Mouse (Mus musculus): ENCODE results near the gene Fbxo34. TPM values are rescaled to one million over a fixed set of nuclear protein-coding genes. Genes with fewer than 3 reads are reported as not detected.

Gene Fbxo34
- polyA plus RNA-seq, 1 experiment from 2014 or later, result 24.4 TPM

GRCm38 (mm10) chr14:47474571-47475254 lies 24.5 kb downstream of the Fbxo34 start:
- Histone ChIP-seq H3K4me1 (peaks cover 4% of the 10 kb centered on the region; the same call in 1 of the 2 replicates), H3K4me3 (no peak overlapping the region), H3K4me2 (replicated peaks) (no peak overlapping the region), H3K27ac (no peak overlapping the region), H3K36me3 (no peaks in the 10 kb centered on the region), H3K9ac (no peak overlapping the region), H3K9me3 (no peaks in the 10 kb centered on the region), H3K27me3 (replicated peaks) (no peaks in the 10 kb centered on the region)
- 89% methylated on average over 8 of the region's 8 CpGs for WGBS
- ATAC-seq (ENCODE audit: low FRiP score, low read depth), result no peak

- ATAC-seq (ENCODE audit: low FRiP score, low read depth), result no peak
- H3K4me1 ChIP-seq, result peaks cover 4% of the 10 kb centered on the region; the same call in 1 of the 2 replicates
- no peak overlapping the region for H3K4me2 ChIP-seq (replicated peaks)
- H3K36me3 ChIP-seq, result no peaks in the 10 kb centered on the region
- no peak overlapping the region for H3K9ac ChIP-seq
- no peaks in the 10 kb centered on the region for H3K27me3 ChIP-seq (replicated peaks)
- H3K4me3 ChIP-seq, result no peak overlapping the region
- H3K9me3 ChIP-seq, result no peaks in the 10 kb centered on the region
- no peak overlapping the region for H3K27ac ChIP-seq
- 90% methylated on average over 4 of the region's 4 CpGs for WGBS
These were observed 26.0 kb downstream of the Fbxo34 start for GRCm38 (mm10) chr14:47476266-47476665.

- Histone ChIP-seq H3K4me1 (peaks cover 4% of the 10 kb centered on the region; the same call in 1 of the 2 replicates), H3K4me2 (replicated peaks) (no peak overlapping the region), H3K9me3 (no peaks in the 10 kb centered on the region), H3K27ac (no peak overlapping the region), H3K36me3 (no peaks in the 10 kb centered on the region), H3K4me3 (no peak overlapping the region), H3K27me3 (replicated peaks) (no peaks in the 10 kb centered on the region), H3K9ac (no peak overlapping the region)
- ATAC-seq (ENCODE audit: low FRiP score, low read depth), result no peak
- WGBS, result 91% methylated on average over 2 of the region's 2 CpGs
These were observed 27.5 kb downstream of the Fbxo34 start for GRCm38 (mm10) chr14:47477711-47478110.

GRCm38 (mm10) chr14:47482200-47482599 lies 32.0 kb downstream of the Fbxo34 start:
- H3K4me1 ChIP-seq, result no peaks in the 10 kb centered on the region
- WGBS, result 91% methylated on average over 6 of the region's 6 CpGs
- no peaks in the 10 kb centered on the region for H3K9me3 ChIP-seq
- ATAC-seq (ENCODE audit: low FRiP score, low read depth), result no peak
- no peaks in the 10 kb centered on the region for H3K27me3 ChIP-seq (replicated peaks)
- no peak overlapping the region for H3K9ac ChIP-seq
- H3K4me3 ChIP-seq, result no peak overlapping the region
- no peak overlapping the region for H3K4me2 ChIP-seq (replicated peaks)
- H3K27ac ChIP-seq, result no peak overlapping the region
- H3K36me3 ChIP-seq, result no peaks in the 10 kb centered on the region

DNA sequence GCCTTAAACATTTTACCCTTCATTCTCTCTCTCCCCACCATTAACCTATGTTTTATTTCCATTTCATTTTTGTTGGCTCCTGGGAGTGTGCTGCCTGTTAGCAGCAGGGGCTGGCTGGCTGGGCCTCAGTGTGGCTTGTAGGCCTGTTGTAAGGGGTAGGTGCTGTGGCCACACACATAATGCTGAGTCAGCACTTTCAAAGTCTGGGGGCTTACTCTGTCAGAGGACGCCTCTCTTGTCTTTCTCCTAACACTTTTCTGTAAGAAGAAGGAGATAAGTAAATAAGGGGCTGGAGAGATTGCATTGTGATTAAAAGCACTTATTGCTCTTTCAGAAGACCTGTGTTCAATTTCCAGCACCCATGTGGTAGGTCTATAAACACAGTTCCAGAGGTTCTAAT lies 32.9 kb downstream of the Fbxo34 start:
- no peaks in the 10 kb centered on the region for H3K27me3 ChIP-seq (replicated peaks)
- no peaks in the 10 kb centered on the region for H3K4me1 ChIP-seq
- H3K4me2 ChIP-seq (replicated peaks), result no peak overlapping the region
- no peak overlapping the region for H3K4me3 ChIP-seq
- ATAC-seq (ENCODE audit: low FRiP score, low read depth), result no peak
- no peaks in the 10 kb centered on the region for H3K36me3 ChIP-seq
- H3K27ac ChIP-seq, result no peak overlapping the region
- H3K9me3 ChIP-seq, result no peaks in the 10 kb centered on the region
- 79% methylated on average over 1 of the region's 1 CpGs for WGBS
- H3K9ac ChIP-seq, result no peak overlapping the region

DNA sequence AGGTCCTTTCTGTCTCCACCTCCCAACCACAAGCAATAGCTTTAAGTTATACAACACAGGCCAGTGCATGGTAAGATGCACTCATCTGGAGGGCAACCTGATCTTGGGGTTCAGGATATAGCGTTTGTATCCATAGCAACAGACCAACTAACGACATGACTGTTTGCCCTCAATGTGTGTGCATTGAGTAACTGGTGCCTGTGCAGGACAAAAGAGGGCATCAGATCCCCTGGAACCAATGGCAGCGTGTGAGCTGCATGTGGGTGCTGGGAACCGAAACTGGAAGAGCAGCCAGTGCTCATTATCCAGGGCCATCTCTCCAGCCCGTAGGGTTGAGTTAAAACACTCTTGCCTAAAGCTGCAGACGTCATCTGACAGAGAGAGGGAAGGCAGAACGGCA lies 38.5 kb downstream of the Fbxo34 start:
- H3K4me1 ChIP-seq, result peaks cover 10% of the 10 kb centered on the region
- H3K27me3 ChIP-seq (replicated peaks), result no peaks in the 10 kb centered on the region
- 0 out of 2 replicates have a peak, but pooled peaks have one; percentile 25 for ATAC-seq (ENCODE audit: low FRiP score, low read depth)
- no peak overlapping the region for H3K4me3 ChIP-seq
- no peak overlapping the region for H3K27ac ChIP-seq
- 42% methylated on average over 7 of the region's 7 CpGs for WGBS
- H3K9me3 ChIP-seq, result no peaks in the 10 kb centered on the region
- no peak overlapping the region for H3K9ac ChIP-seq
- no peak overlapping the region for H3K4me2 ChIP-seq (replicated peaks)
- no peaks in the 10 kb centered on the region for H3K36me3 ChIP-seq

DNA sequence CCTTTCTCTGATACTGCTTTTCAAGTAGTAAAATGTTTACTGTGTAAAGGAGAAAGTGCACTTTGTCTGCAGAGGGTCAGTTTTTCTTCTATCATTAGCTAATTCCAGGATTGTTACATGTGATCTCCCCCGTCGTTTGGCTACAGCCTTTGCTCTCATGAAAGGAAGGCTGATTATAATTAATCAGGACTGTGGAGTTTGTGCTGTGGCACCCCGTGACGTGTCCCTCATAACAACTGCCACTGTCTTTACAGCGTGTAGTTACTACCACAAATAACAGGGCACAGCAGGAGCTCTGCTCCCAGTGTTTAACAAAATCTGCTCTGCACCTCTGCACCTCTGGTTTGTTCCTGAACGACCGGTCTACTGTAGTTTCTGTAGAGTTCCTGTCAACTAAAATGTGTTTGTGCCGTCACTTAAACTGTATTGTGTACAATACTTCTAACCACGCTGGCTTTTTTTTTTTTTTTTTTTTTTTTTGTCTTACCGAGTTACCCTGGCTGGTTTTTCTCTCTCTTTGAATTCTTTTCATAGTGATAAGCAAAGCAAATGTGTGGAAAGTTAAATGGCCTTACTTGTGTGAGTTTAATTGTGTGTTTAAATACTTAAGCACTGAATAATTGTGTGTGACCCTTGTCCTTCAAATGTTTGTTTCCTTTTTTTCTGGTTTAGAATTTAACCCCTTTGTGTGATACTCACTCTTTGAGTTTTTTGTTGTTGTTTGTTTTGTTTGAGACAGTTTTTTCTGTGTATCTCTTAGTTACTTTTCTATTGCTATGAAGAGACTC lies 39.3 kb downstream of the Fbxo34 start:
- Histone ChIP-seq H3K4me2 (replicated peaks) (no peak overlapping the region; the same call in 1 of the 2 replicates), H3K4me3 (no peak overlapping the region), H3K9ac (no peak overlapping the region), H3K27me3 (replicated peaks) (no peaks in the 10 kb centered on the region), H3K9me3 (no peaks in the 10 kb centered on the region), H3K27ac (no peak overlapping the region), H3K36me3 (no peaks in the 10 kb centered on the region), H3K4me1 (peaks cover 10% of the 10 kb centered on the region)
- no peak for ATAC-seq (ENCODE audit: low FRiP score, low read depth)
- 19% methylated on average over 10 of the region's 10 CpGs for WGBS

GRCm38 (mm10) chr14:47490732-47491131 lies 40.5 kb downstream of the Fbxo34 start:
- Histone ChIP-seq H3K9me3 (no peaks in the 10 kb centered on the region), H3K9ac (no peak overlapping the region), H3K4me1 (peaks cover 10% of the 10 kb centered on the region), H3K27ac (no peak overlapping the region), H3K36me3 (no peaks in the 10 kb centered on the region), H3K4me2 (replicated peaks) (no peak overlapping the region), H3K4me3 (no peak overlapping the region), H3K27me3 (replicated peaks) (no peaks in the 10 kb centered on the region)
- no peak for ATAC-seq (ENCODE audit: low FRiP score, low read depth)
- WGBS, result 94% methylated on average over 2 of the region's 2 CpGs

DNA sequence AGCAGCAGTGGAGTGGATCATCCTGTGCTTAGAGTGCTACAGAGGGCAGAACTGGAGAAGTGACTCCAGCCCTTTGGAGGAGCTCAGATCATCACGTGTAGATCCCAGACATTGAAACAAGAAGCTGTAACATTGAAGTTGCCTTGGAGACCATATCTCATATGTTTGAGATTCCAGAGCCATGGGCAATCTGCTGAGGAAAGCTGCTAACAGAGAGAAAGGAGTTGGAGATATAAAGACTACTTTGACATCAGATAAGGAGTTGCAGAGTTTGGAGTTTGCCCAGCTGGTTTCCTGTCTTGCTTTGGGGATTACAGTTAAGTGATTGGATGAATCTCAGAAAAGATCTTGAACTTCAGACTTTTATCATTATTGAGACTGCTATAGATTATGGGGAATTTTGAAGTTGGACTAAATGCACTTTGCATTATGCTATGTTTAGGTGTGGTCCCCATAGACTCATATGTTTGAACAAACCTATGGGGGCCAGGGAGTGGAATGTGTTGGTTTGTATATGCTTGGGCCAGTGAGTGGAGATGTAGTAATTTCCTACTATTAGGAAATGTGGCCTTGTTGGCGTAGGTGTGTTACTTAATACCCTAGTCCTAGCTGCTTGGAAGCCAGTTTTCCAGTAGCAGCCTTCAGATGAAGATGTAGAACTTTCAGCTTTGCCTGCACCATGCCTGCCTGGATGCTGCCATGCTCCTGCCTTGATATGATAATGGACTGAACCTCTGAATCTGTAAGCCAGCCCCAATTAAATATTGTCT lies 43.6 kb downstream of the Fbxo34 start:
- no peak overlapping the region for H3K27ac ChIP-seq
- H3K36me3 ChIP-seq, result no peaks in the 10 kb centered on the region
- WGBS, result 93% methylated on average over 2 of the region's 2 CpGs
- H3K9ac ChIP-seq, result no peak overlapping the region
- no peak overlapping the region for H3K4me2 ChIP-seq (replicated peaks)
- H3K4me1 ChIP-seq, result peaks cover 6% of the 10 kb centered on the region
- no peak overlapping the region for H3K4me3 ChIP-seq
- H3K9me3 ChIP-seq, result no peaks in the 10 kb centered on the region
- H3K27me3 ChIP-seq (replicated peaks), result no peaks in the 10 kb centered on the region
- ATAC-seq (ENCODE audit: low FRiP score, low read depth), result no peak

- Histone ChIP-seq H3K4me2 (replicated peaks) (no peak overlapping the region), H3K27me3 (replicated peaks) (no peaks in the 10 kb centered on the region), H3K9ac (no peak overlapping the region), H3K27ac (no peak overlapping the region), H3K4me1 (no peaks in the 10 kb centered on the region), H3K9me3 (no peaks in the 10 kb centered on the region), H3K36me3 (no peaks in the 10 kb centered on the region), H3K4me3 (no peak overlapping the region)
- WGBS, result 92% methylated on average over 3 of the region's 3 CpGs
- no peak for ATAC-seq (ENCODE audit: low FRiP score, low read depth)
These were observed 45.7 kb downstream of the Fbxo34 start for GRCm38 (mm10) chr14:47495951-47496350.

GRCm38 (mm10) chr14:47497166-47497565 lies 46.9 kb downstream of the Fbxo34 start:
- ATAC-seq (ENCODE audit: low FRiP score, low read depth), result no peak
- Histone ChIP-seq H3K4me1 (no peaks in the 10 kb centered on the region), H3K4me3 (no peak overlapping the region), H3K9me3 (no peaks in the 10 kb centered on the region), H3K27me3 (replicated peaks) (no peaks in the 10 kb centered on the region), H3K4me2 (replicated peaks) (no peak overlapping the region), H3K9ac (no peak overlapping the region), H3K27ac (no peak overlapping the region), H3K36me3 (no peaks in the 10 kb centered on the region)
- WGBS, result 91% methylated on average over 3 of the region's 3 CpGs

DNA sequence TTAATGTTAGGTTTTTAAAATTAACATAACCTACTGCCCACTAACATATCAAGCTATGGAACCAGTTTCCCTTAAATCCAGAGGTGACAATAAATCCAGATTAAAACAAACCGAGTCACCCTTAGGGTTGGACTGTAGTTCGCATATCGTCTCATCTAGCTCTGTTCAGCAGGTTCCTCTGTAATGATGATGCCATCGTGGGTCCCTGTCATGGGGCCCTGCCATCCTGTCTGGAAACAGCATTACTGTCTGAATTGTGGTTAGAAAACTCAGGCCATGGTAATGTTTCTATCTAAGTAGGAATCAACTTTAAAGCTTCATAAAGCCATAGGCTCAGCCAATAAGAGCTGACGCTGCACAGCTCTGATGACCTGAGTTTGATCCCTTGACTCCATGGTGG lies 48.4 kb downstream of the Fbxo34 start:
- 72% methylated on average over 5 of the region's 5 CpGs for WGBS
- no peak overlapping the region for H3K27ac ChIP-seq
- no peak overlapping the region for H3K4me3 ChIP-seq
- no peak for ATAC-seq (ENCODE audit: low FRiP score, low read depth)
- H3K9ac ChIP-seq, result no peak overlapping the region
- no peaks in the 10 kb centered on the region for H3K27me3 ChIP-seq (replicated peaks)
- H3K4me2 ChIP-seq (replicated peaks), result no peak overlapping the region
- no peaks in the 10 kb centered on the region for H3K36me3 ChIP-seq
- no peaks in the 10 kb centered on the region for H3K4me1 ChIP-seq
- H3K9me3 ChIP-seq, result no peaks in the 10 kb centered on the region
